Mouse (Mus musculus): ENCODE measurements at regions not wholly inside any gene's neighbourhood (a gene's known extent, or its start where the extent isn't known, plus 50 kb on each side); places are given as distances from the start of the nearest gene placed in this dataset.

DNA sequence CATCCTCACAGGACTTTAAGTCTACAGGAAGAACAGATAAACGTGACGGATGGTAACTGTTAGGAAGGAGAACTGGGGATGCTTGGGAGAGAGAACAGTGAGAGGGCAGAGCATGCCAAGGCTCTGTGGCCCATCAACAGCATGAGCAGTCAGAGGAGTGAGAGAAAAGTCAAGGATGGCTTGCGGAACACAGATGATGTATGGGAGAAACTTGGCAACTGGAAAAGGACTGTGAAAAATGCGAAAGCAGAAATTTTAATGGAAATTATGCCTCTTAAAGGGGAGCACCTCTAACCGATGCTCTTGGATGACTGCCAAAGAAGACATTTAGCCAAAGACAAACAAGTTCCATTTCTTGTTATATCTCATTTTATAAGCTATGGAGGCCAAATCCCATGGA, 382.6 kb downstream of the Sorl1 start:
- no peaks in the 10 kb centered on the region for H3K36me3 ChIP-seq
- no peak for ATAC-seq (ENCODE audit: low FRiP score, low read depth)
- WGBS: 73% methylated on average over 5 of the region's 5 CpGs
- H3K27ac ChIP-seq: no peak overlapping the region
- H3K4me1 ChIP-seq: peaks cover 9% of the 10 kb centered on the region
- H3K27me3 ChIP-seq: no peaks in the 10 kb centered on the region
- H3K9ac ChIP-seq: no peak overlapping the region
- H3K4me2 ChIP-seq (replicated peaks): no peak overlapping the region
- H3K4me3 ChIP-seq: no peak overlapping the region
- H3K9me3 ChIP-seq: no peaks in the 10 kb centered on the region

DNA sequence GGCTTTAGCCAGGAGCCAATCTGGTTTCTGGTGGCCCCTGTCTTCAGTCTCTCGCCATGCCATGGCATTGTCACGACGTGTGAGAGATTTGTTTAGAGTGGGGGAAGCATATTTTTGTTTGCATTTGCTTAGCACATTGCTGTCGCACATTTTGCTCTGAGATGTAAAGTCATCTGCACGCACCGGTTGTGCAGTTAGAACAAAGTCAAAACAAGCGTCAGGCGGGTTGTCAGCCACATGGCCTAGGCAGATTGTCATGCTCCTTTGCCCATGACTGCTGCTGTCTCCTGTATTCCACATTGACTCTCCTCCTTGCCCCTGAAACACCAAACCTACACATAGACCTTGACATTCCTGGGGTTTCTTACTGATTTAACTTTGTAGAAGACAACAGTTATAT, 383.6 kb downstream of the Sorl1 start:
- H3K9ac ChIP-seq: no peak overlapping the region
- ATAC-seq (ENCODE audit: low FRiP score, low read depth): no peak
- H3K36me3 ChIP-seq: no peaks in the 10 kb centered on the region
- H3K27me3 ChIP-seq: no peaks in the 10 kb centered on the region
- no peak overlapping the region for H3K4me3 ChIP-seq
- H3K4me1 ChIP-seq: peaks cover 13% of the 10 kb centered on the region
- H3K4me2 ChIP-seq (replicated peaks): no peak overlapping the region
- no peaks in the 10 kb centered on the region for H3K9me3 ChIP-seq
- H3K27ac ChIP-seq: no peak overlapping the region
- WGBS: 95% methylated on average over 8 of the region's 8 CpGs

DNA sequence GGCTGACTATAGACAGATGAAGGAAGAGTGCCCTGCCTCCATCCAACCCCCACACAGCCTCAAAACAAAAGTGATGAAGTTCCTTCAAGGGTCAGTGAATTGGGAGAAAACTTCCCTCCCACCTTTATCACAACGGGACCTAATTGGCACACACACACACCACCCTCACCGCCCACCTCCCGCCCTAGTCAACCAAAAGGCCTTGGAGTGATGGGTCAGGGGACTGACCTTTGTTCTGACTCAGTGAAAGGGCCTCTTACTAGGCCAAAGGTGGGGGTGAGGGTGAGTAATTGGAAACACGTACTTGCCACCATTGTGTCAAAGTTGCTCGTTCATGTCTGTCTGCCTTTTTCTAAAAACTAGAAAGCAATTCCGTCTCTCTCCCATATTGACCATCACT, 386.4 kb downstream of the Sorl1 start:
- Histone ChIP-seq H3K4me2 (replicated peaks) (no peak overlapping the region), H3K27ac (no peak overlapping the region), H3K4me3 (no peak overlapping the region), H3K9me3 (no peaks in the 10 kb centered on the region), H3K4me1 (peaks cover 21% of the 10 kb centered on the region), H3K9ac (no peak overlapping the region), H3K36me3 (no peaks in the 10 kb centered on the region), H3K27me3 (no peaks in the 10 kb centered on the region)
- ATAC-seq (ENCODE audit: low FRiP score, low read depth): no peak
- 80% methylated on average over 6 of the region's 6 CpGs for WGBS

DNA sequence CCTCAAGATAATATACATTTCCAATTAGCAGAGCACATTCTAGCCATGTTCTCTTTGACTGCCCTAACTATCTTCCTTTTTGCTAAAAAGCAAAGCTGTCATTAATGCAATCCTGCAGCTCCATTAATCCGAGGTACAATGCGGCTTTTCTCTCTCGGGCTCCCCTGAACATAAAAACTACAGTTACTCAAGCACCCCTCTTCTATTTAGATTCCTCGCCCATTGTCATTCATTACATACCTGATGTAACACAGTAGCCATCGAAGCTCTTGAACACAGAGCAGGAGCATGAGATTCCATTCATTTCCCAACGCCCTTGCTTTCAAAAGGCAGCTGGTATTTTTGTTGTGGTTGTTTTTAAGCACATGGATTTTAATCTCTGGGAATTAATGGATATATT, 387.2 kb downstream of the Sorl1 start:
- Histone ChIP-seq H3K36me3 (no peaks in the 10 kb centered on the region), H3K4me3 (peak overlapping the region; percentile 44; the same call in 1 of the 2 replicates), H3K4me1 (peaks cover 21% of the 10 kb centered on the region), H3K4me2 (replicated peaks) (peak overlapping the region; percentile 78), H3K9me3 (no peaks in the 10 kb centered on the region), H3K9ac (no peak overlapping the region), H3K27ac (peak overlapping the region; percentile 94), H3K27me3 (no peaks in the 10 kb centered on the region)
- no peak for ATAC-seq (ENCODE audit: low FRiP score, low read depth)
- 26% methylated on average over 6 of the region's 6 CpGs for WGBS

DNA sequence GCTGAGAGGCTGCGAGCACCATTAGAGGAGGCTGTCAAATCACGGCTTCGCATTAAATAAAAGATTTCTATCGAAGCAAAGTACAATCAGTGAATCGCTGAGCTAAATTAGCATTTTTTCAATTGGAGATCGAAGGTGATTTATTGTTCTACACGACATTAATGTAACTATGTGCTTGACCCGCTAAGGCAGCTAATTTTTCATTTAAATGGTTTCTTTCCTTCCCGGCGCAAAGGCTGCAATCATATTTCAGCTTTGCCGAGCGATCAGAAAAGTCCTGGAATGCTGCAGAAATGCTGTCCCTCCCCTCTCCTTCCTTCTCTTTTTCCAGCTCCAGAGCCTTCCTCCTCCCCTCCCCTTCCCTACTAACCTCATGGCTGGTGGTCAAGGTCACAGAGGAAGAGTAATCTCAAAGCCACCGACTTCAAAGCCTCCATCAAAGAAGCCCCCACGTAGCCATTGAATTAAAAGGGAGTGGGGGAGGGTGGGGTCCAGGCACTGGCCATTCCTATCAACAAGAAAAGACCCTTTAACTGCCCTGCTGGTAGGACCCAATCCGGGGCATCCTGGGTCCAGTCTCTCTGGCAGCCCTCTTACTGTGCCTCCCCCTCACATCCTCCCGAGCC, 387.8 kb downstream of the Sorl1 start:
- 1% methylated on average over 16 of the region's 16 CpGs for WGBS
- no peaks in the 10 kb centered on the region for H3K36me3 ChIP-seq
- peak overlapping the region; percentile 44 for H3K4me3 ChIP-seq
- H3K27me3 ChIP-seq: no peaks in the 10 kb centered on the region
- H3K4me2 ChIP-seq (replicated peaks): peak overlapping the region; percentile 78
- no peaks in the 10 kb centered on the region for H3K9me3 ChIP-seq
- H3K27ac ChIP-seq: peak overlapping the region; percentile 94
- H3K9ac ChIP-seq: peak overlapping the region; percentile 69
- peaks cover 21% of the 10 kb centered on the region for H3K4me1 ChIP-seq
- ATAC-seq (ENCODE audit: low FRiP score, low read depth): peak; percentile 53; the same call in 1 of the 2 replicates

DNA sequence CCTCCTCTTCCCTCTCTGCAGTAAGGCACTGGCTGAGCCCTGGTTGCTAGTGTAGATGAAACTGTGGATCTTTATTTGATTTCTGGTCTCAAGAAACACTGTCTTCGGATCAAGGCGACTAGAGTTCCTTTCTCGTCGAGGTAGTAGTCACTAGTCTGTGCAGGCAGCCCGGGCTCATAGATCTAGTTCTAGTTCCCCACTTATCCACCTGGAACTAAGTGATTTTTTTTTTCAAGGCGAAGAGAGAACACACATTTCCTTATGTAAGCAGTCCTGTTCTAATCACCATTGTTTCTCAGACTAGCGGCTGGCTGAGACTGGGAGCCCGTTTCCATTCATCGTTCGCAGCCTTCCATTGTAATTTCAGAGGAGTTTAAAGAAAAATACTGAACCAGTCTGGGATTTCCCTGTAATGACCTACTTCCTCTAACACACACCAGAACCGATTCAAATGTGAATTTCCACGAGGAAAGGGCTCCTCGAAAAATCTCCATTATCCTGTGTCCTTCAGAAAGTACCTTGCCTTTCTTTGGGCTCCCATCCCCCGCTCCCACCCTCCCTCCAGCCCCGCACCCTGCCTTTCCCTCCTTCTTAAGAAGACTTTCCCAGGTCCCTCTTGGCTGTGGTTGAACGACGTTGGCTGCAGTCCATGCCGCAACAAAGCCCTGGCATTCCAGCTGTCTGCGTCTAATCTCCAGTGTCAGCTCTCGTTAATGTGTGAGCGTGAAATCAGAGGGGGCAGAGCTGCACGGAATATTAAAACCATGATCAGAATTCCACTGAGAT, 388.5 kb downstream of the Sorl1 start:
- peak; percentile 86 for ATAC-seq (ENCODE audit: low FRiP score, low read depth)
- H3K9ac ChIP-seq: peak overlapping the region; percentile 69

DNA sequence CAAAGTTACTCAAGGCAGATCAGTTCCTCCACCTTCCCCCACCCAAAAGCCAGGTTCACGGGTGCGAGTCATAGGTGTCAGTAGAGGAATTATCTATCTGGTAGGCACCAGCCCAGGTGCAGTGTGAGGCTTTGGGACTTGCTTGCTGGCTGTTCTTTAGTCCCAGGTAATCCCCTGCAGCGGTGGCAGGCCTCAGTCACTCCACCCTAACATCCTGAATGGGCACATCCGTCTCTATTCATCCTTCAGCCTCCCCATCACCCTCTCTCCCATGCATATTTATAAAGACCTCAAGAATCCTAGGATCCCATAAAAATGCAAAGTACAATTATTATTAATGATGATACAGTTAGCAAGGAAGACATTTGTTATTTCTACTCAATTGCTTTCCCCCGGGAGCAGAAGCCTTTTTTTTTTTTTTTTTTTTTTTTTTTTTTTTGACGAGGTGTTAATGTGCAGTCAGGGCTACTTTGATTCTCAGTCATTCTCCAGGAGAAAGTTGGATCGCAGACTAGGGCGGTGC, 389.1 kb downstream of the Sorl1 start:
- Histone ChIP-seq H3K9me3 (no peaks in the 10 kb centered on the region), H3K4me1 (peaks cover 21% of the 10 kb centered on the region), H3K27ac (peak overlapping the region; percentile 94), H3K27me3 (no peaks in the 10 kb centered on the region), H3K4me2 (replicated peaks) (peak overlapping the region; percentile 78), H3K9ac (peak overlapping the region; percentile 19; the same call in 1 of the 2 replicates), H3K36me3 (no peaks in the 10 kb centered on the region), H3K4me3 (peak overlapping the region; percentile 44)
- no peak for ATAC-seq (ENCODE audit: low FRiP score, low read depth)
- 20% methylated on average over 8 of the region's 8 CpGs for WGBS

More for the DNA sequence above, 388.5 kb downstream of the Sorl1 start:
- Histone ChIP-seq H3K27ac (peak overlapping the region; percentile 94), H3K9me3 (no peaks in the 10 kb centered on the region), H3K4me2 (replicated peaks) (peak overlapping the region; percentile 78), H3K4me1 (peaks cover 21% of the 10 kb centered on the region), H3K27me3 (no peaks in the 10 kb centered on the region), H3K4me3 (peak overlapping the region; percentile 44), H3K36me3 (no peaks in the 10 kb centered on the region)
- WGBS: under 1% methylated on average over 22 of the region's 22 CpGs

DNA sequence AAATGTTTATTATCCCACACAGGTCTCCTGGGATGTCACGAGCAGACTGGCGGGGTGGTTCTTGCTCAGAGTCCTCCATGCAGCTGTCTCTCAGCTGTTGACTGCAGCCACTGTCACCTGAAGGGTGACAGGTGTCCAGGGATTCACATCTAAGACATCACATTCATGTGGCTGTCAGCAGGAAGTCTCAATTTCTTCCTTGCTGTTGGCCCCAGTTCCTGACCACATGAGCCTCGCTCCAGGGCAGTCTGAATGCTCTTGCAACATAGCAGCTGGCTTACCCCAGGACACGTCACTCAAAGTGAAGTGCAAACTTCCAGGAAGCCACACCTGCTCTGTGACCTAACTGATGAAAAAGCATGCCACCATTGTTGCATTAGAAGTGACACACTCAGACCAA, 402.5 kb downstream of the Sorl1 start:
- Histone ChIP-seq H3K4me1 (peaks cover 5% of the 10 kb centered on the region), H3K27ac (no peak overlapping the region), H3K36me3 (no peaks in the 10 kb centered on the region), H3K27me3 (no peaks in the 10 kb centered on the region), H3K4me2 (replicated peaks) (no peak overlapping the region), H3K4me3 (no peak overlapping the region), H3K9me3 (no peaks in the 10 kb centered on the region), H3K9ac (no peak overlapping the region)
- ATAC-seq (ENCODE audit: low FRiP score, low read depth): peak; percentile 40; the same call in 1 of the 2 replicates
- 77% methylated on average over 4 of the region's 4 CpGs for WGBS

DNA sequence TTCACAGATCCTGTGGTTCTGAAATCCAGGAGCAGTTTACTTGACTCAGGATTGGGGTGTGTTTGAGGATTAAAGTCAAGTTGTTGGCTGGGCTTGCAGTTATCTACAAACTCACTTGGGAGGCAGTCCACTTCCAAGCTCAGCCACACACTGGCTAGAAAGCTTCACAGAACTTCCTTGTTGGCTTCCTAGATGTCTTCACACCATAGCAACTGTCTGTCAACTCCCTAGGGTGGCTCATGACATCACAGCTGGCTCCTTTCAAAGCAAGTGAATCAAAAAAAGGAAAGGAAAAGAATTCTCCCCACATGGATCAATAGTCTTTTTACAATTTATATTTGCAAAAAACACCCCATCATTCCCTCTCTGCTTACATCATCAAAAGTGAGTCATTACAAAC, 408.9 kb downstream of the Sorl1 start:
- no peak overlapping the region for H3K4me2 ChIP-seq (replicated peaks)
- H3K9me3 ChIP-seq: no peaks in the 10 kb centered on the region
- H3K4me3 ChIP-seq: no peak overlapping the region
- H3K27me3 ChIP-seq: no peaks in the 10 kb centered on the region
- H3K36me3 ChIP-seq: no peaks in the 10 kb centered on the region
- H3K4me1 ChIP-seq: peaks cover 5% of the 10 kb centered on the region; the same call in 1 of the 2 replicates
- ATAC-seq (ENCODE audit: low FRiP score, low read depth): no peak
- H3K27ac ChIP-seq: no peak overlapping the region
- no peak overlapping the region for H3K9ac ChIP-seq

DNA sequence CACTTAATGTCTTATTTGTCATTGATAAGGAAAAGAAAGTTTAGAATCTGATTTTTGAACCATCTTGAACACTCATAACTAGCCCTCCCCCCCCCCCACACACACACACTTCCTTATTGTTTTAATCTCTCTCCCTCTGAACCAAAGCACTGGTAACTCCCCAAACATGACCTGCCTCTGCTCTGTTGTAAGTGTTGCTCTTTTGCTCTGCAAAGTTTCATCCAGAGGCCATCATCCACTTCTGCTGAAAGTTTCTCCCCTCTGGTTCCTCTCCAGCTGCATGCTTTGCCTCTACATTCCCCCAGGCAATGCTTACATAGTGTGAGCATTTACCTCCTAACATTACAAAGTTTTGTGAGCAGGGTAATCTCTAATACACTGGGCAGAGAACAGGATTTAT, 418.1 kb downstream of the Sorl1 start:
- Histone ChIP-seq H3K9me3 (no peaks in the 10 kb centered on the region), H3K4me3 (no peak overlapping the region), H3K27me3 (no peaks in the 10 kb centered on the region), H3K4me1 (peaks cover 25% of the 10 kb centered on the region), H3K36me3 (no peaks in the 10 kb centered on the region), H3K27ac (peak overlapping the region; percentile 67; the same call in 1 of the 2 replicates), H3K9ac (no peak overlapping the region), H3K4me2 (replicated peaks) (no peak overlapping the region; the same call in 1 of the 2 replicates)
- ATAC-seq (ENCODE audit: low FRiP score, low read depth): no peak

DNA sequence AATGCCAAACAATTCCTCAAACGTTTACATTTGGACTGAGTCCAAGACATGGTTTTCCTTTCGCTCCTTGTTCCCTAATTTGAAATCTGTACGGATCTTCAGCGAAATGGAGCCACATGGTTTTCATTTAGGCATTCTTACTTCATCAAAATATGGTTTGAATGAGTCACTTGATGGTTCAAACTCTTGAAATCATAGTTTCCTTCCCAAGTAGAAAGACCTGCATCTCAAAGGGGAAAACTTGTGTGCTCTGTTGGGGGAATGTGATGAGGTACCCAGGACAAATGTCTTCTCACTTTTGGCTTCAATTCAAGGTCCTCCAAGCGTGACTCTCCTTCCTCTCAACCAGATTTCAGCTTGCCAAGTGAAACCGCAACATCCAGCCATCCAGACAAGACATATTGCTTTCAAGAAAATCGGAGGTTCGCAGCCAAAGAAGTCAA, 418.6 kb downstream of the Sorl1 start:
- Histone ChIP-seq H3K27ac (peak overlapping the region; percentile 67; the same call in 1 of the 2 replicates), H3K4me1 (peaks cover 29% of the 10 kb centered on the region), H3K9ac (no peak overlapping the region), H3K27me3 (no peaks in the 10 kb centered on the region), H3K9me3 (no peaks in the 10 kb centered on the region), H3K4me3 (no peak overlapping the region), H3K4me2 (replicated peaks) (no peak overlapping the region; the same call in 1 of the 2 replicates), H3K36me3 (no peaks in the 10 kb centered on the region)
- 37% methylated on average over 8 of the region's 8 CpGs for WGBS
- no peak for ATAC-seq (ENCODE audit: low FRiP score, low read depth)

DNA sequence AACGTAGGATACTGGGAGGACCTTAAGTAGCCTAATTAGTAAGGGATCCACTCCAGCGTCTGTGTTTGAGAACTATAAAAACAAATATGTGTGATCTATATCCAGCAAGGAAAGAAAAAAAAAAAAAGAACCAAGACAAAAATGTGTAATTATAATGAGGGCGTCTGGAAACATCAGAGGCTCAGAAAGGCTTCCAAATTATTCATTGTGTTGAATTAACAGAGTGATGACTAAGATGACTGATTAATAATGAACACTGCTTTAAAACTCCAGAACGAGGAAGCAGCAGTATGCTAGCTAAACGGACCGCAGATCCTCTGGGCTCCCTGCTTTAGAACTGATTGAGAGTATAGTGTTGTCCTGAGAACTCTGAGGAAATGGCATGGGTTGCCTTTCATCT, 421.0 kb downstream of the Sorl1 start:
- WGBS: 53% methylated on average over 6 of the region's 6 CpGs
- Histone ChIP-seq H3K9me3 (no peaks in the 10 kb centered on the region), H3K27ac (no peak overlapping the region), H3K9ac (no peak overlapping the region), H3K36me3 (no peaks in the 10 kb centered on the region), H3K4me2 (replicated peaks) (no peak overlapping the region), H3K4me3 (no peak overlapping the region), H3K27me3 (no peaks in the 10 kb centered on the region), H3K4me1 (peaks cover 37% of the 10 kb centered on the region)
- no peak for ATAC-seq (ENCODE audit: low FRiP score, low read depth)
